Mouse (Mus musculus): ENCODE measurements around the gene Ttbk2. TPM values are rescaled to one million over a fixed set of nuclear protein-coding genes. Genes with fewer than 3 reads are reported as not detected.

The Ttbk2 gene
- total RNA-seq, 2 experiments from 2014 or later: 3.3 to 5.0 TPM

Other genes with a start within 250 kb of the Ttbk2 start
- gene Haus2, start 241.2 kb downstream of the Ttbk2 start, total RNA-seq (2015): 15.6 and 20.1 TPM in 2 replicates
- gene Haus2, start 241.2 kb downstream of the Ttbk2 start, total RNA-seq (2017): 7.8 and 12.1 TPM in 2 replicates
- 21.2 and 24.6 TPM in 2 replicates for gene Lrrc57, start 241.1 kb downstream of the Ttbk2 start, total RNA-seq (2015)
- gene Lrrc57, start 241.1 kb downstream of the Ttbk2 start, total RNA-seq (2017): 19.6 and 21.3 TPM in 2 replicates
- 23.6 and 26.2 TPM in 2 replicates for gene Stard9, start 221.5 kb downstream of the Ttbk2 start, total RNA-seq (2015)
- 16.4 and 20.9 TPM in 2 replicates for gene Stard9, start 221.5 kb downstream of the Ttbk2 start, total RNA-seq (2017)
- gene Cdan1, start 476 bp downstream of the Ttbk2 start, total RNA-seq (2015): 9.9 and 11.3 TPM in 2 replicates
- 11.6 and 18.0 TPM in 2 replicates for gene Cdan1, start 476 bp downstream of the Ttbk2 start, total RNA-seq (2017)
- 13.7 and 17.5 TPM in 2 replicates for gene Ubr1, start 120.1 kb upstream of the Ttbk2 start, total RNA-seq (2015)
- gene Ubr1, start 120.1 kb upstream of the Ttbk2 start, total RNA-seq (2017): 15.9 and 23.8 TPM in 2 replicates
- 6.0 and 10.4 TPM in 2 replicates for gene Tmem62, start 126.4 kb upstream of the Ttbk2 start, total RNA-seq (2015)
- gene Tmem62, start 126.4 kb upstream of the Ttbk2 start, total RNA-seq (2017): 4.5 and 8.4 TPM in 2 replicates
- gene Ccndbp1, start 157.8 kb upstream of the Ttbk2 start, total RNA-seq (2015): 66.8 and 74.7 TPM in 2 replicates
- gene Ccndbp1, start 157.8 kb upstream of the Ttbk2 start, total RNA-seq (2017): 63.0 and 69.7 TPM in 2 replicates
- 0.22 and 2.4 TPM in 2 replicates for gene Epb42, start 186.5 kb upstream of the Ttbk2 start, total RNA-seq (2015)
- gene Epb42, start 186.5 kb upstream of the Ttbk2 start, total RNA-seq (2017): 1.9 and 4.4 TPM in 2 replicates
- gene Tgm5, start 235.2 kb upstream of the Ttbk2 start, total RNA-seq (2015): not detected in 2 replicates
- gene Tgm5, start 235.2 kb upstream of the Ttbk2 start, total RNA-seq (2017): not detected in 2 replicates